Mouse (Mus musculus): ENCODE results near the gene Olfr810. TPM values are rescaled to one million over a fixed set of nuclear protein-coding genes. Genes with fewer than 3 reads are reported as not detected.

Gene Olfr810
- not detected for polyA plus RNA-seq (2017; shearing (Covaris generic))

DNA sequence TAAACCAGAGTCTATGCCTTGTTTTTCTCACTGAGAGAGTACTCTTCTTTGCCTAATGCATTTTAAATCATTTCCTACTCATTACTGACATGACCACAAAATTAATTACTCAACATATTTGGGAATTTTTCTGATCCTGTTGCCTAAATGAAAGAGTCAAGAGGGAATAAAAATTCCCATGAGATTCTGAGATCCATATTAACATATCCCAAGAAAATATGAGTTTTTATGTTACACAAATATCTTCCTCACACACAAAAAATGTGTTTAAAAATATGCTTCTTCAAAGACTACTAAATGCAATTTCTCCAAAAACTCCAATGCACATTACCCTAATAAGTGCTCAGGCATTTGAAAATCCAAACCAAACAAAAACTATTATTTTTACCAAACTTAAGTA is at the start of gene Olfr810:
TSS of gene Olfr810 (minus strand) at position 101 of the 400 bp plus-strand sequence.

DNA sequence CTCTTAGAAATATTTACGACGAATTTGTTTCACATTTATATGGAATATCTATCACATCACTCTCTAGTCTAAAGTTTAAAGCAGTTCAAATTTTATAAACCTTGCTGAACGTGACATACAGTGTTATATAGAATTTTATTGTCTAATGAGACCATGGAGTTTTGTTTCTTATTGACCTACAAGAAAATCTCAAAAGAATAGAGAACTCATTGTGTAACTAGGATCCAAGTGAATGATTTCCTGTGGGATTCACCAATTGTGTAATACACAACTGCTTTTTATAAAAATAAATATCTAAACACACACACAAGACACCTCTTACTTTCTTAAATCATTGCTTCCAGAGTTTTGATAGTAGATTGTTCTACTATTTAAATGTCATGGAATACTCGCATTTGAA is 9.6 kb upstream of the Olfr810 start, which contains the start of gene Olfr811:
TSS of gene Olfr811 (minus strand) at position 101 of the 400 bp plus-strand sequence.

DNA sequence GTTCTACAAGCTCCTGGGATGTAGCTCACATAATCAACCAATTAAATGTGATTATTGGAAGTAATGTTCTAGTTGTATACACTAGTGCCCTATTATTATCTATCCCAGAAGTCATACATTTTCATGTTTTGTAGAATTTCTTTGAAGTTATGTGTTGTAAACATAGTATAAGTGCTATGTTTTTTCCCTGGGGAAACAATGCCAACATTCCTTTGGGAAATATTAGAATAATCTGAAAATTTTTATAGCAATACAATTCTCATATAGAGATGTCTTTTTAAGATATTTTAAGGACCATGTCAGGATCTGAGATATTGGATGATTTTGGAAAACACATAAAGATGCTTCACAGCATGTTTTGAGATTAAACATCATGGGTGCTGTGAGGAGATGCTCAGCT is 20.4 kb downstream of the Olfr810 start, which contains the start of gene Olfr809:
TSS of gene Olfr809 (plus strand) at position 301 of the 400 bp plus-strand sequence.

DNA sequence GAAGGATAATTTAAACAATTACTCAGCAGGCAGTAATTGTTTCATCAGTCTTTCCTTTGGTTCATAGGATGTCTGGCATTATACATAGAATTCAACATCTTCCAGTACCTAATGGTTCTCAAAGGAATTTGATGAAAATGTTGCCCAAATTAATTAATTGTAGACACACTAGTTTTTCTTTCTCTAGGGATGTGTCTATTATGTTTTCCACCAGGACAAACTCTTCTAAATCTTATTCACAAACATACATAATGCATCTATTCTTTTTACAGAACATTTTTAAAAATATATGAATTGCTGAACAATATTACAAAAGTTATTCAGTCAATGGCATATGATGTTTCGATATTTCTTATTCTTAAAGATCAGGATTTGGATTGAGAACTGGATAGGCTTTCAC is 29.5 kb downstream of the Olfr810 start, which contains the start of gene Olfr808:
TSS of gene Olfr808 (plus strand) at position 301 of the 400 bp plus-strand sequence.

DNA sequence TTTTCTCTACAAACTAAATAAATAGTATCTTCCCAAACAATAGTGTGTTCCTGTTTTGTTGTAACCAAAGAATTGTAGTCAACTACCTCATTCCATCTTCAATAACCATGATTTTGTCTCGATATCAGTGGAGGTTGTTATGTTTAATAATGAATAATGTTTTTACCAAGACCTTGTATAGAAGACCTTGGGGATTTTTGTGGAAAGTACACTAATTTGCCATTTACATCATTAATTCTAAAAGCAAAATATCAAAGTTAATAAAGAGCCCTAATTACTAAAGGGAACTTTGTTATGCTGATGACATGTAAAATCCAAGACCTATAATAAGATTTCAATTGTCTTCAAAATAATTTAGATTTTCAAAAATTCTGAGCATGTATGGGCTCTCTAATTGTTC is 37.0 kb downstream of the Olfr810 start, which contains the start of gene Olfr807:
TSS of gene Olfr807 (minus strand) at position 101 of the 400 bp plus-strand sequence.

DNA sequence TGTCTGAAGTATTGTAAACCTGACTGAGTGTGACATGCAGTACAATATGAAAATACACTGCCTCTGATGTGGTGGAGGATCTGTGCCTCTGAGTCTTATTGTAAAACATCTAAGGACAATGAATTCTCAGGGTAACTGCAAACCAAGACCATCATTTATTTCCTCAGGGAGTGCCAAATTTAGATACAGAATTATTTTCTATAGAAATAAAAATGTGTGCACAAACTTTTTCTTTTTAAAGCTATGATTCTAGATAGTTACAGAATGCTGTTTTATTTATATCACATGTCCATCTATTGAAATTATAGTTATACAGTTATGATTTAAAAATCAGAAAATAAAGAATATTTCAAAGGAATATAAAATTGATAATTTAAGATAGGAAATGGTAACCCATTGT is 52.9 kb downstream of the Olfr810 start, which contains the start of gene Olfr806:
TSS of gene Olfr806 (minus strand) at position 101 of the 400 bp plus-strand sequence.

Other genes with a start within 250 kb of the Olfr810 start
- not detected for gene Olfr794, start 227.3 kb downstream of the Olfr810 start, polyA plus RNA-seq (2017; shearing (Covaris generic))
- not detected for gene Olfr796, start 182.3 kb downstream of the Olfr810 start, polyA plus RNA-seq (2017; shearing (Covaris generic))
- gene Olfr798, start 167.0 kb downstream of the Olfr810 start, polyA plus RNA-seq (2017; shearing (Covaris generic)) = 0.38 TPM
- gene Olfr799, start 157.4 kb downstream of the Olfr810 start, polyA plus RNA-seq (2017; shearing (Covaris generic)) = not detected
- not detected for gene Olfr800, start 137.2 kb downstream of the Olfr810 start, polyA plus RNA-seq (2017; shearing (Covaris generic))
- gene Olfr801, start 121.1 kb downstream of the Olfr810 start, polyA plus RNA-seq (2017; shearing (Covaris generic)) = not detected
- not detected for gene Olfr802, start 106.7 kb downstream of the Olfr810 start, polyA plus RNA-seq (2017; shearing (Covaris generic))
- gene Olfr803, start 100.6 kb downstream of the Olfr810 start, polyA plus RNA-seq (2017; shearing (Covaris generic)) = not detected
- gene Olfr804, start 91.7 kb downstream of the Olfr810 start, polyA plus RNA-seq (2017; shearing (Covaris generic)) = not detected
- not detected for gene Olfr805, start 65.5 kb downstream of the Olfr810 start, polyA plus RNA-seq (2017; shearing (Covaris generic))
- not detected for gene Olfr806, start 53.0 kb downstream of the Olfr810 start, polyA plus RNA-seq (2017; shearing (Covaris generic))
- gene Olfr807, start 37.1 kb downstream of the Olfr810 start, polyA plus RNA-seq (2017; shearing (Covaris generic)) = 0.21 TPM
- gene Olfr808, start 29.4 kb downstream of the Olfr810 start, polyA plus RNA-seq (2017; shearing (Covaris generic)) = not detected
- gene Olfr809, start 20.3 kb downstream of the Olfr810 start, polyA plus RNA-seq (2017; shearing (Covaris generic)) = not detected
- not detected for gene Olfr811, start 9.5 kb upstream of the Olfr810 start, polyA plus RNA-seq (2017; shearing (Covaris generic))
- gene Olfr812, start 51.2 kb upstream of the Olfr810 start, polyA plus RNA-seq (2017; shearing (Covaris generic)) = not detected
- not detected for gene Olfr813, start 60.5 kb upstream of the Olfr810 start, polyA plus RNA-seq (2017; shearing (Covaris generic))
- gene Olfr814, start 84.9 kb upstream of the Olfr810 start, polyA plus RNA-seq (2017; shearing (Covaris generic)) = 0.11 TPM
- 0.21 TPM for gene Olfr815, start 111.0 kb upstream of the Olfr810 start, polyA plus RNA-seq (2017; shearing (Covaris generic))
- gene Olfr816, start 120.7 kb upstream of the Olfr810 start, polyA plus RNA-seq (2017; shearing (Covaris generic)) = 1.5 TPM
- not detected for gene Olfr818, start 154.2 kb upstream of the Olfr810 start, polyA plus RNA-seq (2017; shearing (Covaris generic))
- not detected for gene Olfr819, start 172.3 kb upstream of the Olfr810 start, polyA plus RNA-seq (2017; shearing (Covaris generic))
- not detected for gene Olfr247, start 181.2 kb upstream of the Olfr810 start, polyA plus RNA-seq (2017; shearing (Covaris generic))
- 0.40 TPM for gene Gm10310, start 190.1 kb upstream of the Olfr810 start, polyA plus RNA-seq (2017; shearing (Covaris generic))
- gene Olfr820, start 217.7 kb upstream of the Olfr810 start, polyA plus RNA-seq (2017; shearing (Covaris generic)) = not detected
- gene Olfr821, start 235.4 kb upstream of the Olfr810 start, polyA plus RNA-seq (2017; shearing (Covaris generic)) = not detected

All from effector memory CD4-positive, alpha-beta T cell, adult 7 months (primary cell).